Mouse (Mus musculus): ENCODE data around the gene Trio. TPM values are rescaled to one million over a fixed set of nuclear protein-coding genes. Genes with fewer than 3 reads are reported as not detected.

The Trio gene
- polyA plus RNA-seq, 1 experiment from 2014 or later = 103 TPM

GRCm38 (mm10) chr15:27873747-27874320 lies 151.8 kb downstream of the Trio start:
- no peak for ATAC-seq
- in situ Hi-C loops (cut with MboI; ENCODE audit: low pct_unique_long_range_greater_than_20kb) = no loop called here
- CTCF ChIA-PET = interaction anchor here (1.3 to 2.7 kb wide), 2 partner anchors 10 to 50 kb away, joined by 3 to 15 read pairs; no protein-coding TSS in a partner anchor
- DNase-seq (ENCODE audit: low read depth, low spot score) = no peak
- POLR2A ChIA-PET = no interaction called here
- H3K27me3 ChIP-seq = no peaks in the 10 kb centered on the region
- no peak for TF ChIP-seq CTCF (IDR thresholded peaks at IDR 0.05)

GRCm38 (mm10) chr15:27872286-27872685 lies 153.4 kb downstream of the Trio start:
- no peaks in the 10 kb centered on the region for H3K27me3 ChIP-seq
- DNase-seq (ENCODE audit: low read depth, low spot score) = no peak
- CTCF ChIA-PET = interaction anchor here (1.2 kb wide), 2 partner anchors 12 kb away, joined by 3 to 4 read pairs; no protein-coding TSS in a partner anchor
- ATAC-seq = no peak
- in situ Hi-C loops (cut with MboI; ENCODE audit: low pct_unique_long_range_greater_than_20kb) = no loop called here
- POLR2A ChIA-PET = no interaction called here
- TF ChIP-seq CTCF (IDR thresholded peaks at IDR 0.05) = no peak

GRCm38 (mm10) chr15:27871708-27872107 lies 153.9 kb downstream of the Trio start:
- CTCF ChIA-PET = interaction anchor here (1.0 to 1.2 kb wide), 3 partner anchors 10 to 13 kb away, joined by 3 to 4 read pairs (median 3); no protein-coding TSS in a partner anchor
- H3K27me3 ChIP-seq = no peaks in the 10 kb centered on the region
- DNase-seq (ENCODE audit: low read depth, low spot score) (no peak), ATAC-seq (no peak)
- POLR2A ChIA-PET = no interaction called here
- TF ChIP-seq CTCF (IDR thresholded peaks at IDR 0.05) = no peak
- in situ Hi-C loops (cut with MboI; ENCODE audit: low pct_unique_long_range_greater_than_20kb) = no loop called here

GRCm38 (mm10) chr15:27871260-27871659 lies 154.4 kb downstream of the Trio start:
- no peaks in the 10 kb centered on the region for H3K27me3 ChIP-seq

GRCm38 (mm10) chr15:27869001-27869400 lies 156.6 kb downstream of the Trio start:
- no peak for DNase-seq (ENCODE audit: low read depth, low spot score)
- POLR2A ChIA-PET = no interaction called here
- no peak for TF ChIP-seq CTCF (IDR thresholded peaks at IDR 0.05)

More at GRCm38 (mm10) chr15:27871260-27871659, 154.4 kb downstream of the Trio start:
- ChIA-PET POLR2A (no interaction called here), CTCF (interaction anchor here (1.0 to 1.2 kb wide), 3 partner anchors 10 to 13 kb away, joined by 3 to 4 read pairs (median 3); no protein-coding TSS in a partner anchor)
- in situ Hi-C loops (cut with MboI; ENCODE audit: low pct_unique_long_range_greater_than_20kb) = no loop called here
- DNase-seq (ENCODE audit: low read depth, low spot score) (no peak), ATAC-seq (no peak)
- no peak for TF ChIP-seq CTCF (IDR thresholded peaks at IDR 0.05)

GRCm38 (mm10) chr15:27867831-27868230 lies 157.8 kb downstream of the Trio start:
- no peaks in the 10 kb centered on the region for H3K27me3 ChIP-seq
- in situ Hi-C loops (cut with MboI; ENCODE audit: low pct_unique_long_range_greater_than_20kb) = no loop called here
- ATAC-seq = no peak
- no peak for TF ChIP-seq CTCF (IDR thresholded peaks at IDR 0.05)
- CTCF ChIA-PET = no interaction called here
- no peak for DNase-seq (ENCODE audit: low read depth, low spot score)
- POLR2A ChIA-PET = no interaction called here

More at GRCm38 (mm10) chr15:27869001-27869400, 156.6 kb downstream of the Trio start:
- ATAC-seq = no peak
- no peaks in the 10 kb centered on the region for H3K27me3 ChIP-seq
- CTCF ChIA-PET = interaction anchor here (2.0 kb wide), 1 partner anchor 9 kb away, joined by 6 read pairs; no protein-coding TSS in a partner anchor
- in situ Hi-C loops (cut with MboI; ENCODE audit: low pct_unique_long_range_greater_than_20kb) = no loop called here

GRCm38 (mm10) chr15:27866471-27866870 lies 159.2 kb downstream of the Trio start:
- ChIA-PET POLR2A (no interaction called here), CTCF (interaction anchor here (1.3 to 1.9 kb wide), 2 partner anchors 9 kb away, joined by 4 to 5 read pairs; no protein-coding TSS in a partner anchor)
- in situ Hi-C loops (cut with MboI; ENCODE audit: low pct_unique_long_range_greater_than_20kb) = no loop called here
- ATAC-seq (no peak), DNase-seq (ENCODE audit: low read depth, low spot score) (no peak)
- no peaks in the 10 kb centered on the region for H3K27me3 ChIP-seq
- no peak for TF ChIP-seq CTCF (IDR thresholded peaks at IDR 0.05)

GRCm38 (mm10) chr15:27866053-27866452 lies 159.6 kb downstream of the Trio start:
- DNase-seq (ENCODE audit: low read depth, low spot score) (no peak), ATAC-seq (no peak)
- TF ChIP-seq CTCF (IDR thresholded peaks at IDR 0.05) = no peak
- ChIA-PET POLR2A (no interaction called here), CTCF (interaction anchor here (1.3 to 1.9 kb wide), 2 partner anchors 9 to 10 kb away, joined by 4 to 5 read pairs; no protein-coding TSS in a partner anchor)
- no peaks in the 10 kb centered on the region for H3K27me3 ChIP-seq
- in situ Hi-C loops (cut with MboI; ENCODE audit: low pct_unique_long_range_greater_than_20kb) = no loop called here

GRCm38 (mm10) chr15:27864397-27864796 lies 161.3 kb downstream of the Trio start:
- no peaks in the 10 kb centered on the region for H3K27me3 ChIP-seq
- in situ Hi-C loops (cut with MboI; ENCODE audit: low pct_unique_long_range_greater_than_20kb) = no loop called here
- no peak for ATAC-seq
- POLR2A ChIA-PET = no interaction called here
- TF ChIP-seq CTCF (IDR thresholded peaks at IDR 0.05) = no peak
- no peak for DNase-seq (ENCODE audit: low read depth, low spot score)
- CTCF ChIA-PET = no interaction called here

- CTCF ChIA-PET = interaction anchor here (1.2 to 1.3 kb wide), 2 partner anchors 11 to 111 kb away, joined by 3 to 4 read pairs; no protein-coding TSS in a partner anchor
- DNase-seq (ENCODE audit: low read depth, low spot score) (no peak), ATAC-seq (no peak)
- TF ChIP-seq CTCF (IDR thresholded peaks at IDR 0.05) = no peak
- no peaks in the 10 kb centered on the region for H3K27me3 ChIP-seq
- POLR2A ChIA-PET = no interaction called here
- in situ Hi-C loops (cut with MboI; ENCODE audit: low pct_unique_long_range_greater_than_20kb) = no loop called here
These were observed 162.7 kb downstream of the Trio start for GRCm38 (mm10) chr15:27862949-27863348.

- DNase-seq (ENCODE audit: low read depth, low spot score) = no peak
- ChIA-PET POLR2A (no interaction called here), CTCF (interaction anchor here (0.8 to 1.6 kb wide), 9 partner anchors 9 to 321 kb away, joined by 3 to 10 read pairs (median 4); no protein-coding TSS in a partner anchor)
- in situ Hi-C loops (cut with MboI; ENCODE audit: low pct_unique_long_range_greater_than_20kb) = no loop called here
- no peak for TF ChIP-seq CTCF (IDR thresholded peaks at IDR 0.05)
- ATAC-seq = no peak
- H3K27me3 ChIP-seq = no peaks in the 10 kb centered on the region
These were observed 165.2 kb downstream of the Trio start for GRCm38 (mm10) chr15:27860439-27860838.
